Mouse (Mus musculus) heart, adult 2 months (tissue): ENCODE results near the gene Sptlc2. TPM values are rescaled to one million over a fixed set of nuclear protein-coding genes. Genes with fewer than 3 reads are reported as not detected.

Experiments used
- DNase-seq, 2 experiments: peaks; one replicate each; pipeline ENCODE4 v3.0.0; 2021
- H3K27ac ChIP-seq: fragments of 200-600 bp; 2 replicates; pipeline ENCODE4 v1.8.1; 2022
- H3K27me3 ChIP-seq: fragments of 200-500 bp; 2 replicates; pipeline ENCODE4 v1.6.1; 2012; ENCODE audit warnings: mild to moderate bottlenecking, low read length, inconsistent platforms, mixed read lengths; ENCODE audit not compliant: control insufficient read depth, insufficient read depth
- H3K36me3 ChIP-seq: fragments of 200-500 bp; 2 replicates; pipeline ENCODE4 v1.6.1; 2012; ENCODE audit warnings: low read length, inconsistent platforms; ENCODE audit not compliant: control insufficient read depth, insufficient read depth
- H3K4me1 ChIP-seq: fragments of 200-500 bp; 2 replicates; pipeline ENCODE4 v1.6.1; 2011; ENCODE audit warnings: low read length; ENCODE audit not compliant: control insufficient read depth, insufficient read depth
- H3K4me3 ChIP-seq: fragments of 200-600 bp; 2 replicates; pipeline ENCODE4 v1.8.1; 2022
- H3K79me2 ChIP-seq: fragments of 200-500 bp; replicated peaks from 2 replicates; pipeline ENCODE4 v1.6.1; 2012; ENCODE audit warnings: mild to moderate bottlenecking, inconsistent platforms, low read length, moderate library complexity, mixed read lengths; ENCODE audit not compliant: control insufficient read depth, insufficient read depth
- H3K9ac ChIP-seq: fragments of 200-500 bp; 2 replicates; pipeline ENCODE4 v1.6.1; 2012; ENCODE audit warnings: low read depth, mild to moderate bottlenecking, control low read depth, inconsistent platforms, low read length, mixed read lengths
- CTCF ChIP-seq: fragments of 200-600 bp; IDR thresholded peaks from 2 replicates; pipeline ENCODE4 v1.8.1; 2022; ENCODE audit warnings: antibody characterized with exemption, mild to moderate bottlenecking, moderate library complexity
- EP300 ChIP-seq: fragments of 200-500 bp; IDR thresholded peaks from 2 replicates; pipeline ENCODE4 v1.6.1; 2011; ENCODE audit warnings: low read depth, low read length, control low read depth; ENCODE audit not compliant: insufficient read depth
- POLR2A ChIP-seq: fragments of 200-500 bp; IDR thresholded peaks from 2 replicates; pipeline ENCODE4 v1.6.1; 2011; ENCODE audit warnings: mild to moderate bottlenecking, low read depth, low read length, control low read depth; ENCODE audit not compliant: insufficient read depth
- WGBS: fragments of 180-500 bp; shearing (Covaris S2); methylation state at CpG from one replicate; pipeline ENCODE4 v1.1.7; 2018; 5-methylcytosine and 5-hydroxymethylcytosine counted together
- intact Hi-C: fragments of 180-260 bp; cut with DNase I; formaldehyde crosslinking; loops from one replicate; pipeline ENCODE4 v1.15.1; 2025
- polyA plus RNA-seq: library from polyadenylated mRNA; depleted of rRNA; stranded (reverse); fragments of >200 nt; gene quantifications from 2 replicates; pipeline ENCODE4 v1.2.3, GENCODE M21; 2012
- total RNA-seq, 2 experiments: library from RNA; stranded (reverse); gene quantifications; 2 replicates each; pipeline ENCODE4 v1.2.3; 2021

The Sptlc2 gene
- total and polyA plus RNA-seq, 3 experiments, result 5.0 to 23.1 (median 21.1) TPM

GRCm38 (mm10) chr12:87379496-87379895 lies 8.7 kb downstream of the Sptlc2 start:
- no peaks in the 10 kb centered on the region; the same call in 1 of the 2 replicates for H3K36me3 ChIP-seq
- no peak overlapping the region for H3K4me3 ChIP-seq
- H3K79me2 ChIP-seq, result peaks cover 9% of the 10 kb centered on the region
- H3K27me3 ChIP-seq, result no peaks in the 10 kb centered on the region
- H3K4me1 ChIP-seq, result peaks cover 8% of the 10 kb centered on the region
- no peak overlapping the region for H3K27ac ChIP-seq
- TF ChIP-seq POLR2A (no peak), EP300 (no peak), CTCF (no peak)
- intact Hi-C loops, result no loop called here
- 71% methylated on average over 2 of the region's 2 CpGs for WGBS
- DNase-seq, result no peak
- H3K9ac ChIP-seq, result no peak overlapping the region

DNA sequence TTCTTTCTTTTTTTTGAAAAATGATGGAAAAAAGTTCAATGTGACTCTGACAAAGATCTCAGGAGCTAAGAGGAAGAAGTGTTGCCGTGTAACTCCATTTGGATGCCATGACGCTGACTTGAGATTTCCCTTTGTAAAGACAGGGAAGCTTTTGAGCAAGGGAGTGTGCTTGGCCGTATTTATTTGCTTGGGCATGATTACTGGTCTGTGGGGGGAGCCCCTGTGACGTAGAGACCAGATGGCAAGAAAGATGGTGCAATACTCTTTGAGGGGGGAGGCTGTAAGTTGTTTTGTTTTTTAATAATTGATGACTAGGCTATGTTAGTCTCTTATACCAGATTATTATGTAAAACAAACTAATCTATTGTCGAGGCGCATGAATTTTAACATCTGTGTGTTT lies 14.0 kb downstream of the Sptlc2 start:
- TF ChIP-seq EP300, result no peak
- no peak for TF ChIP-seq CTCF
- TF ChIP-seq POLR2A, result no peak
- Histone ChIP-seq H3K79me2 (peaks cover 10% of the 10 kb centered on the region), H3K27ac (no peak overlapping the region), H3K9ac (no peak overlapping the region), H3K4me3 (no peak overlapping the region), H3K27me3 (no peaks in the 10 kb centered on the region), H3K36me3 (no peaks in the 10 kb centered on the region; the same call in none of the 2 replicates), H3K4me1 (no peaks in the 10 kb centered on the region; the same call in none of the 2 replicates)
- intact Hi-C loops, result no loop called here
- 75% methylated on average over 6 of the region's 6 CpGs for WGBS
- DNase-seq, result no peak

- WGBS, result 76% methylated on average over 2 of the region's 2 CpGs
- Histone ChIP-seq H3K27ac (no peak overlapping the region), H3K4me1 (no peaks in the 10 kb centered on the region; the same call in 1 of the 2 replicates), H3K9ac (no peak overlapping the region), H3K4me3 (no peak overlapping the region), H3K36me3 (peaks cover 4% of the 10 kb centered on the region), H3K79me2 (peaks cover 1% of the 10 kb centered on the region; the same call in 1 of the 2 replicates), H3K27me3 (no peaks in the 10 kb centered on the region)
- no peak for TF ChIP-seq CTCF
- intact Hi-C loops, result no loop called here
- no peak for DNase-seq
Observed at GRCm38 (mm10) chr12:87369319-87369718, 18.8 kb downstream of the Sptlc2 start.

GRCm38 (mm10) chr12:87368092-87368491 lies 20.1 kb downstream of the Sptlc2 start:
- H3K79me2 ChIP-seq, result peaks cover 1% of the 10 kb centered on the region; the same call in 1 of the 2 replicates
- H3K27me3 ChIP-seq, result no peaks in the 10 kb centered on the region
- peaks cover 10% of the 10 kb centered on the region for H3K36me3 ChIP-seq
- H3K4me1 ChIP-seq, result peaks cover 4% of the 10 kb centered on the region
- DNase-seq, result no peak
- no peak overlapping the region for H3K9ac ChIP-seq
- H3K27ac ChIP-seq, result no peak overlapping the region
- intact Hi-C loops, result no loop called here
- H3K4me3 ChIP-seq, result no peak overlapping the region
- TF ChIP-seq CTCF, result no peak
- TF ChIP-seq POLR2A, result no peak
- no peak for TF ChIP-seq EP300

DNA sequence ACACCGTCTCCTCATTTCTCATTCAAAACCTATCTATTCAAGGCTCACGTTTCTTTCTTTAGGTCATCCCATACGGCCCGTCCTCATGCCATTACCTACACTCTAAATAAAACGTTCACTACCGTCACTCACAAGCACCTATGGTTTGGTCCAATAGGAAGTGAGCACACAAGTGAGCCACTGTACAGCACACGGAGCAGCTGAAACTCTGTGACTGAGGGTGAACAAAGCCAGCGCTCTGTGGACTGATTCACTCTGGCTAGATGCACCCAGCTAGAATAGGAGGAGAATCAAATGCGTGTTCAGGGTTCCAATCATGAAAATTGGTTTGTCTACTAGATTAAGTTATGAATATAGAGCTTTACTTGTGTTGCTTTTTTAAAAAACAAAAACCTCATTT lies 22.5 kb downstream of the Sptlc2 start:
- no peak for DNase-seq
- Histone ChIP-seq H3K9ac (no peak overlapping the region), H3K27me3 (no peaks in the 10 kb centered on the region), H3K27ac (no peak overlapping the region), H3K4me3 (no peak overlapping the region), H3K79me2 (no peaks in the 10 kb centered on the region; the same call in 1 of the 2 replicates), H3K4me1 (peaks cover 6% of the 10 kb centered on the region), H3K36me3 (peaks cover 16% of the 10 kb centered on the region)
- WGBS, result 79% methylated on average over 9 of the region's 9 CpGs
- intact Hi-C loops, result no loop called here
- TF ChIP-seq EP300, result no peak
- TF ChIP-seq POLR2A, result no peak
- no peak for TF ChIP-seq CTCF

DNA sequence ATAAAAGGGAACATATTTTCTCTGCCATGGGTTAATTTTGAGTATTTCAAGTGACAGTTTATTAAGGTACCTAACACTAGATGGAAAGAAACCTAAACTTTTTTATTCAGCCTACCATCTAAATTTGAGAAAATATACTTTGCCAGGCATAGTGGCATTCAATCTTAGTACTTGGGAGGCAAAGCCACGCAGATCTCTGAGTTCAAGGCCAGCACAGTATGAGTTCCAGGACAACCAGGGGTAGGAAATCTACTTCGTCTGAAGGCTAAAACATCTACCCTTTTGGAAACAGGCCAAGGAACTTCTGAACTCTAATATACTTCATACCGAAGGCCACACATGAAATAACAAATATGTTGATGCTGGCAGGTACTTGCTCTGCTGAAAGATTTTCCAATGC lies 26.0 kb downstream of the Sptlc2 start:
- H3K4me1 ChIP-seq, result peaks cover 6% of the 10 kb centered on the region
- no peaks in the 10 kb centered on the region for H3K27me3 ChIP-seq
- H3K9ac ChIP-seq, result no peak overlapping the region
- H3K79me2 ChIP-seq, result 0 out of 2 replicates have a peak, but pooled peaks cover 1% of the 10 kb centered on the region
- peaks cover 12% of the 10 kb centered on the region for H3K36me3 ChIP-seq
- no peak overlapping the region; the same call in 1 of the 2 replicates for H3K27ac ChIP-seq
- no peak for DNase-seq
- WGBS, result 43% methylated on average over 3 of the region's 3 CpGs
- H3K4me3 ChIP-seq, result no peak overlapping the region
- TF ChIP-seq CTCF (no peak), EP300 (no peak), POLR2A (no peak)
- intact Hi-C loops, result no loop called here
